Mouse (Mus musculus): ENCODE measurements around the gene Xrcc6. TPM values are rescaled to one million over a fixed set of nuclear protein-coding genes. Genes with fewer than 3 reads are reported as not detected.

Xrcc6 gene
- polyA plus RNA-seq, 1 experiment from 2014 or later, result 88.5 TPM

GRCm38 (mm10) chr15:81954151-81954583 is 33.5 kb upstream of the Xrcc6 start:
- 96% methylated on average over 9 of the region's 9 CpGs for WGBS
- no peaks in the 10 kb centered on the region for H3K4me1 ChIP-seq
- peaks cover 39% of the 10 kb centered on the region for H3K36me3 ChIP-seq
- H3K27me3 ChIP-seq, result no peaks in the 10 kb centered on the region
- H3K4me3 ChIP-seq, result no peak overlapping the region
- H3K4me2 ChIP-seq (replicated peaks), result no peak overlapping the region
- no peak overlapping the region for H3K9ac ChIP-seq
- no peak for ATAC-seq (ENCODE audit: low FRiP score, low read depth)
- H3K9me3 ChIP-seq, result no peaks in the 10 kb centered on the region
- H3K27ac ChIP-seq, result no peak overlapping the region

GRCm38 (mm10) chr15:81954716-81955115 is 32.9 kb upstream of the Xrcc6 start:
- Histone ChIP-seq H3K4me3 (no peak overlapping the region), H3K27me3 (no peaks in the 10 kb centered on the region)

DNA sequence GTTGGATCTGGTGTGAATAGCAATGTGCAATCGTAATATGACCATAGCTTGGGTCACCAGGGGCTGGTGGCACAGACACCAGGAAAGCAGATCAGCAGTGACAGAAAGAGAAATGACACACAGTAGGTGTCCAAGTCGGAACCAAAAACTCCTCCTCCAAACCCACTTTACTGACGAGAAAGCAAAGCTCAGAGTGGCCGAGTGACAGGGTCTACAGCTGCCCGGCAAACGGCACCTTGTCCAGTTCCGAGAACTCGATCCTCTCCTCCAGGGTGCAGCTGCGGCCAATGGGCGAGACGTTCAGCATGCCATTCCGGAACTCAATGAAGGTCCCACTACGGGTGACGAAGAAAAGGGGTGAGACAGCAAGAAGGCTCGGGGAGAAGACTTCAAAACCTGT is 32.2 kb upstream of the Xrcc6 start:
- 96% methylated on average over 15 of the region's 15 CpGs for WGBS
- Histone ChIP-seq H3K4me2 (replicated peaks) (no peak overlapping the region), H3K4me1 (0 out of 2 replicates have a peak, but pooled peaks cover 5% of the 10 kb centered on the region), H3K27ac (no peak overlapping the region), H3K36me3 (peaks cover 36% of the 10 kb centered on the region), H3K9me3 (no peaks in the 10 kb centered on the region), H3K27me3 (no peaks in the 10 kb centered on the region), H3K9ac (no peak overlapping the region), H3K4me3 (no peak overlapping the region)
- ATAC-seq (ENCODE audit: low FRiP score, low read depth), result no peak

More at GRCm38 (mm10) chr15:81954716-81955115, 32.9 kb upstream of the Xrcc6 start:
- peaks cover 36% of the 10 kb centered on the region for H3K36me3 ChIP-seq
- 90% methylated on average over 6 of the region's 6 CpGs for WGBS
- no peak overlapping the region for H3K9ac ChIP-seq
- H3K4me1 ChIP-seq, result 0 out of 2 replicates have a peak, but pooled peaks cover 2% of the 10 kb centered on the region
- no peak overlapping the region for H3K4me2 ChIP-seq (replicated peaks)
- H3K9me3 ChIP-seq, result no peaks in the 10 kb centered on the region
- H3K27ac ChIP-seq, result no peak overlapping the region
- ATAC-seq (ENCODE audit: low FRiP score, low read depth), result no peak

DNA sequence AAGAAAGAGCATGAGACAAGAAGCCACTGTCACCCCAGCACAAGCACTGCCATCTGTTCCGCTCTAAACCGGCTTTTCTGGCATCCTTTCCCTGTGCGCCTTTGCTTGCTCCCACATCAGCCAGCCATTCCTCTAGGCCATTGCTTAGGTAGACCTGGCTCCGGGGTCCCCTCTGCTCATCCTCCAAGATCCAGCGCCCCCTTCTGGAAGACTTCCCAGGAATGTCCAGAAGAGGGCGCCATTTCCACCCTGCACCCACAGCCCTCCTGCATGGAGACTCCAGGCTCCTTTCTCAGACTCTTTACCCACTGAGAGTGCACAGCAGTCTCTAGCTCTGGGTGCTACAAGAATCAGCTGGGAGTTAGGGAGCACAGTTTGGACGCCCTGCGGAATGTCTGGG is 31.2 kb upstream of the Xrcc6 start:
- Histone ChIP-seq H3K4me1 (0 out of 2 replicates have a peak, but pooled peaks cover 5% of the 10 kb centered on the region), H3K4me3 (no peak overlapping the region), H3K27ac (no peak overlapping the region), H3K9ac (no peak overlapping the region), H3K27me3 (no peaks in the 10 kb centered on the region), H3K4me2 (replicated peaks) (no peak overlapping the region), H3K36me3 (peaks cover 29% of the 10 kb centered on the region), H3K9me3 (no peaks in the 10 kb centered on the region)
- 61% methylated on average over 8 of the region's 8 CpGs for WGBS
- ATAC-seq (ENCODE audit: low FRiP score, low read depth), result no peak

GRCm38 (mm10) chr15:81957598-81957997 is 30.0 kb upstream of the Xrcc6 start:
- no peaks in the 10 kb centered on the region for H3K9me3 ChIP-seq

GRCm38 (mm10) chr15:81958906-81959305 is 28.7 kb upstream of the Xrcc6 start:
- Histone ChIP-seq H3K9ac (peak overlapping the region; percentile 19; the same call in 1 of the 2 replicates), H3K4me3 (no peak overlapping the region), H3K4me1 (0 out of 2 replicates have a peak, but pooled peaks cover 5% of the 10 kb centered on the region), H3K27ac (no peak overlapping the region), H3K27me3 (no peaks in the 10 kb centered on the region), H3K4me2 (replicated peaks) (no peak overlapping the region), H3K9me3 (no peaks in the 10 kb centered on the region), H3K36me3 (peaks cover 18% of the 10 kb centered on the region)
- ATAC-seq (ENCODE audit: low FRiP score, low read depth), result no peak
- 81% methylated on average over 3 of the region's 3 CpGs for WGBS

More at GRCm38 (mm10) chr15:81957598-81957997, 30.0 kb upstream of the Xrcc6 start:
- no peak overlapping the region for H3K27ac ChIP-seq
- H3K4me1 ChIP-seq, result 0 out of 2 replicates have a peak, but pooled peaks cover 5% of the 10 kb centered on the region
- ATAC-seq (ENCODE audit: low FRiP score, low read depth), result no peak
- no peaks in the 10 kb centered on the region for H3K27me3 ChIP-seq
- 82% methylated on average over 11 of the region's 11 CpGs for WGBS
- peak overlapping the region; percentile 43; the same call in 1 of the 2 replicates for H3K9ac ChIP-seq
- no peak overlapping the region for H3K4me3 ChIP-seq
- H3K4me2 ChIP-seq (replicated peaks), result no peak overlapping the region
- H3K36me3 ChIP-seq, result peaks cover 19% of the 10 kb centered on the region

DNA sequence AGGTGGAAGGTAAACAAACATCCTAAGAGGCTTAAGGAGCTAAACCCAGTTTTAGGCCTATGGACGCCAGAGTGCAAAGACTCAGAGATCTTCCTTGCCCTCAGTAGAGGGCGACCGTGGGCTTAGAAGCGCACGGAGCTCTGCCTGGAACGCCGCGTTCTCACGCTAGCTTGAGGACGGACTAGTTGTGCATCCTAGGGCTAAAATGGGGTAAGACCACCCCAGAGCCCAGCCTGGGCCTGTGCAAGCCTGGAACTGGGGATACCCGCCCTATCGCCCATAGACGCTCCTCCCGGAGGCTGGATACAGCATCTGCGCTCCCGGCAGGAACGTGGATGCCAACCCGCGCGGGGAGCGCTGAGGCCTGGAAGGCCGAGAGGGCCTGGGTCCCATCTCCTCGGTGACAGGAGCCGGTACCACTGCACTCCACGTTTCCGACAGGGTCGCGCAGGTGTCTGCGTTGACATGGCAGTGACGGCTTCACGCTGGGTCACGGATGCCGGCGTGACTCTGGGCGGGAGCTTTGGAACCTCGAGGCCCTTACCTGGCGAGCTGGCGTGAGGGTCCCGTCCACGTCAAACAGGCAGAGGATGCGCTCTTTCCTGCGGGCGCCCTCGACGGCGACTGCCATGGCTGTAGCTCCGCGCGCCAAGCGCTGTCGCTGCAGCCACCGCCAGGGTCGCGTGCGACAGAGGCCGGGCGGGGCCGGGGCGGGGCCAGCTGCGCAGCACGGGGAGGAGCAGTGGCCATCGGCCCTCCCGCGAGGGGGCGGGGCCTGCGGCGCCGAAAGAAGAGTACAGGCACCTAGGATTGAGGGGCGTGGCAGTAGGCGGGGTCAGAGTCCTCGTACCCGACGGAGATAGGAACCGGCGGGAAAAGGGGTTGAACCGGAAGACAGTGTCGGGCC is 27.2 kb upstream of the Xrcc6 start, which contains the start of gene Pmm1:
Gene Pmm1, minus strand, starts transcription at position 760 of the 907 bp plus-strand sequence.
- WGBS, result under 1% methylated on average over 72 of the region's 77 CpGs
- Histone ChIP-seq H3K4me2 (replicated peaks) (peak within 1 kb of the TSS; percentile 100), H3K27me3 (no peaks in the 10 kb centered on the region), H3K9ac (peak within 1 kb of the TSS; percentile 81), H3K27ac (peak within 1 kb of the TSS; percentile 67), H3K9me3 (no peaks in the 10 kb centered on the region), H3K4me1 (0 out of 2 replicates have a peak, but pooled peaks cover 5% of the 10 kb centered on the region), H3K36me3 (peaks cover 3% of the 10 kb centered on the region; the same call in 1 of the 2 replicates), H3K4me3 (peak within 1 kb of the TSS; percentile 71)
- peak; percentile 95 for ATAC-seq (ENCODE audit: low FRiP score, low read depth)

DNA sequence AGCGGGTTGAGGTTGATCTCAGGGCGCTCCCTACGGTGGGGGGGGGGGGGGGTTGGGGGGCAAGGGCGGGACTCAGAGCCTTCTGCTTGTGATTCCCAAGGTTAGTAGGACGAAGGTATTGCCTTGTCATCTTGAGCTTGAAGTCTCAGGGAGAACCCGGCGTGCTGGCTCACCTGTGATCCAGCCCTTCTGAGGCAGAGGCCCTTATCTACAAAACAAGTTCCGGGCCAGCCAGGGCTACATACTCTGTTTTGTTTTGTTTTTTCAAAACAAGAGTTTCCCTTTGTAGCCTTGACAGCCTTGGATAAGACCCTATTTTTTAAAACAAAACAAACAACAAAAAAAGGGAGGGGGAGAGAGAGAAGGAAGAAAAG is 26.6 kb upstream of the Xrcc6 start:
- H3K4me3 ChIP-seq, result peak overlapping the region; percentile 71
- 2% methylated on average over 8 of the region's 8 CpGs for WGBS
- no peaks in the 10 kb centered on the region for H3K9me3 ChIP-seq
- H3K9ac ChIP-seq, result no peak overlapping the region
- H3K36me3 ChIP-seq, result no peaks in the 10 kb centered on the region
- peak overlapping the region; percentile 100 for H3K4me2 ChIP-seq (replicated peaks)
- ATAC-seq (ENCODE audit: low FRiP score, low read depth), result peak; percentile 61; the same call in 1 of the 2 replicates
- H3K27ac ChIP-seq, result no peak overlapping the region
- no peaks in the 10 kb centered on the region for H3K27me3 ChIP-seq
- H3K4me1 ChIP-seq, result 0 out of 2 replicates have a peak, but pooled peaks cover 5% of the 10 kb centered on the region

DNA sequence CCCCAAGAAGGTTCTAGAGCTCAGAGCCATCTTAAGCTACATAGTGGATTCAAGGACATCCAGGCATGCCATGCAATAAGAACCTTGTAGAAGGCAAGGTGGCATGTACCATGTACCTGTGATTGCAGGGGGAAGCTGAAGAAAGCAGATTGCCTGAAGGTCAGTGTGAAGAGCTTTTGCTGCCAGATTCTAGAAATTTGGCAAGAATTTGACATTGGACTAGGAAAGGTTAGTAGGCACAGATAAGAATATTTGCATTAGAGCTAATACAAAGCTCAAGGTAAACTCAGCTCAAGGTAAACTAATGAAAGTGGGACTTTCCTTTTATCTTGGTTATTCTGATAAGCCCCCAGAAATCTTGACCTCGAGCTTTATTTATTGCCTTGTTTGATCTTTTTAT is 23.4 kb upstream of the Xrcc6 start:
- WGBS, result 30% methylated on average over 1 of the region's 1 CpGs
- ATAC-seq (ENCODE audit: low FRiP score, low read depth), result no peak
- Histone ChIP-seq H3K9me3 (no peaks in the 10 kb centered on the region), H3K4me1 (0 out of 2 replicates have a peak, but pooled peaks cover 5% of the 10 kb centered on the region), H3K4me3 (no peak overlapping the region), H3K27ac (no peak overlapping the region), H3K36me3 (no peaks in the 10 kb centered on the region), H3K27me3 (no peaks in the 10 kb centered on the region), H3K4me2 (replicated peaks) (no peak overlapping the region), H3K9ac (no peak overlapping the region)

GRCm38 (mm10) chr15:81964980-81965545 is 22.6 kb upstream of the Xrcc6 start:
- 69% methylated on average over 4 of the region's 4 CpGs for WGBS
- Histone ChIP-seq H3K9me3 (no peaks in the 10 kb centered on the region), H3K27me3 (no peaks in the 10 kb centered on the region), H3K36me3 (no peaks in the 10 kb centered on the region), H3K4me3 (no peak overlapping the region), H3K4me1 (no peaks in the 10 kb centered on the region), H3K4me2 (replicated peaks) (no peak overlapping the region), H3K27ac (no peak overlapping the region), H3K9ac (no peak overlapping the region)
- ATAC-seq (ENCODE audit: low FRiP score, low read depth), result no peak

- Histone ChIP-seq H3K27me3 (no peaks in the 10 kb centered on the region), H3K4me1 (no peaks in the 10 kb centered on the region), H3K9me3 (no peaks in the 10 kb centered on the region), H3K27ac (no peak overlapping the region), H3K36me3 (no peaks in the 10 kb centered on the region), H3K4me2 (replicated peaks) (no peak overlapping the region), H3K4me3 (no peak overlapping the region), H3K9ac (no peak overlapping the region)
- WGBS, result 73% methylated on average over 11 of the region's 14 CpGs
- ATAC-seq (ENCODE audit: low FRiP score, low read depth), result no peak
These were observed 21.4 kb upstream of the Xrcc6 start for GRCm38 (mm10) chr15:81966062-81966829.

Data from limb, embryonic 13.5 days (tissue).